Mouse (Mus musculus) liver, embryonic 11.5 days (tissue): ENCODE data around the gene Cdc25a. TPM values are rescaled to one million over a fixed set of nuclear protein-coding genes. Genes with fewer than 3 reads are reported as not detected.

Experiments used
- ATAC-seq: fragments of 200-750 bp; cut with Nextera tagmentation; replicated peaks from 2 replicates; pipeline ENCODE4 v1.8.0; 2017; ENCODE audit warnings: moderate number of reproducible peaks, mild to moderate bottlenecking, moderate TSS enrichment, moderate library complexity; ENCODE audit not compliant: low FRiP score
- DNase-seq: peaks from one replicate; pipeline ENCODE4 v3.0.0-alpha.2; 2017; ENCODE audit warnings: low spot score
- H3K27ac ChIP-seq: fragments of 300-500 bp; sonication (generic); 2 replicates; pipeline ENCODE4 v1.5.1; 2014; ENCODE audit warnings: mild to moderate bottlenecking, low read depth, low read length, control low read depth
- H3K27me3 ChIP-seq: fragments of 300-500 bp; sonication (generic); replicated peaks from 2 replicates; pipeline ENCODE4 v1.6.1; 2014; ENCODE audit warnings: low read length, mixed read lengths; ENCODE audit not compliant: control insufficient read depth, insufficient read depth
- H3K36me3 ChIP-seq: fragments of 300-500 bp; sonication (generic); 2 replicates; pipeline ENCODE4 v1.6.1; 2014; ENCODE audit warnings: mild to moderate bottlenecking, low read length, moderate library complexity, mixed read lengths; ENCODE audit not compliant: control insufficient read depth, insufficient read depth
- H3K4me1 ChIP-seq: fragments of 300-500 bp; sonication (generic); replicated peaks from 2 replicates; pipeline ENCODE4 v1.6.1; 2014; ENCODE audit warnings: low read length, mixed read lengths; ENCODE audit not compliant: control insufficient read depth, insufficient read depth
- H3K4me2 ChIP-seq: fragments of 300-500 bp; sonication (generic); 2 replicates; pipeline ENCODE4 v1.6.1; 2014; ENCODE audit warnings: mild to moderate bottlenecking, control low read depth, moderate library complexity
- H3K4me3 ChIP-seq: fragments of 300-500 bp; sonication (generic); 2 replicates; pipeline ENCODE4 v1.5.1; 2014; ENCODE audit warnings: low read depth, low read length, control low read depth
- H3K9ac ChIP-seq: fragments of 300-500 bp; sonication (generic); 2 replicates; pipeline ENCODE4 v1.6.1; 2014; ENCODE audit warnings: low read depth, low read length, control low read depth
- H3K9me3 ChIP-seq: fragments of 300-500 bp; sonication (generic); 2 replicates; pipeline ENCODE4 v1.6.1; 2016; ENCODE audit warnings: low read length, inconsistent platforms, mixed read lengths; ENCODE audit not compliant: control insufficient read depth
- WGBS: fragments of 180-500 bp; shearing (Covaris S2); extraction: QIAGEN DNeasy Blood & Tissue Kit; methylation state at CpG from one replicate; pipeline ENCODE4 v1.1.7; 2014; 5-methylcytosine and 5-hydroxymethylcytosine counted together
- polyA plus RNA-seq: library from polyadenylated mRNA; unstranded; fragments of >200 nt; fragmentation: Nextera tagmentation; extraction: Ambion mirVana; gene quantifications from 2 replicates; pipeline ENCODE4 v1.2.1, GENCODE M21; 2014

Cdc25a gene
- polyA plus RNA-seq, 1 experiment from 2014 or later = 39.8 TPM

- no peak for ATAC-seq
- WGBS = 40% methylated on average over 2 of the region's 2 CpGs
- no peaks in the 10 kb centered on the region for H3K9me3 ChIP-seq
- no peak for DNase-seq
- peaks cover 10% of the 10 kb centered on the region for H3K36me3 ChIP-seq
- H3K4me2 ChIP-seq = no peak overlapping the region
- H3K27me3 ChIP-seq = no peaks in the 10 kb centered on the region
- no peak overlapping the region for H3K4me3 ChIP-seq
- H3K9ac ChIP-seq = no peak overlapping the region
- no peaks in the 10 kb centered on the region for H3K4me1 ChIP-seq
- H3K27ac ChIP-seq = no peak overlapping the region
Observed at GRCm38 (mm10) chr9:109898027-109898426, 22.6 kb downstream of the Cdc25a start.

GRCm38 (mm10) chr9:109899361-109899760 is 24.0 kb downstream of the Cdc25a start:
- H3K27ac ChIP-seq = no peak overlapping the region
- no peak overlapping the region for H3K4me3 ChIP-seq
- H3K4me1 ChIP-seq = no peaks in the 10 kb centered on the region
- H3K36me3 ChIP-seq = peaks cover 3% of the 10 kb centered on the region; the same call in 1 of the 2 replicates
- H3K27me3 ChIP-seq = no peaks in the 10 kb centered on the region
- no peaks in the 10 kb centered on the region for H3K9me3 ChIP-seq
- 51% methylated on average over 13 of the region's 15 CpGs for WGBS
- no peak for DNase-seq
- no peak overlapping the region for H3K9ac ChIP-seq
- ATAC-seq = no peak
- H3K4me2 ChIP-seq = no peak overlapping the region

GRCm38 (mm10) chr9:109899774-109900173 is 24.4 kb downstream of the Cdc25a start:
- Histone ChIP-seq H3K27me3 (no peaks in the 10 kb centered on the region), H3K4me1 (no peaks in the 10 kb centered on the region), H3K9ac (no peak overlapping the region), H3K36me3 (peaks cover 3% of the 10 kb centered on the region; the same call in 1 of the 2 replicates), H3K4me2 (no peak overlapping the region), H3K27ac (no peak overlapping the region), H3K4me3 (no peak overlapping the region), H3K9me3 (no peaks in the 10 kb centered on the region)
- 53% methylated on average over 8 of the region's 8 CpGs for WGBS
- DNase-seq (no peak), ATAC-seq (no peak)

GRCm38 (mm10) chr9:109900604-109901003 is 25.2 kb downstream of the Cdc25a start:
- no peak overlapping the region for H3K4me2 ChIP-seq
- WGBS = 78% methylated on average over 3 of the region's 3 CpGs
- H3K4me3 ChIP-seq = no peak overlapping the region
- no peaks in the 10 kb centered on the region for H3K4me1 ChIP-seq
- H3K27ac ChIP-seq = no peak overlapping the region
- no peak for ATAC-seq
- no peak for DNase-seq
- no peak overlapping the region for H3K9ac ChIP-seq
- H3K27me3 ChIP-seq = no peaks in the 10 kb centered on the region
- no peaks in the 10 kb centered on the region for H3K9me3 ChIP-seq
- peaks cover 2% of the 10 kb centered on the region; the same call in 1 of the 2 replicates for H3K36me3 ChIP-seq

GRCm38 (mm10) chr9:109902246-109902645 is 26.9 kb downstream of the Cdc25a start:
- H3K36me3 ChIP-seq = no peaks in the 10 kb centered on the region
- no peak for ATAC-seq

GRCm38 (mm10) chr9:109902740-109903139 is 27.4 kb downstream of the Cdc25a start:
- WGBS = 63% methylated on average over 5 of the region's 5 CpGs
- Histone ChIP-seq H3K36me3 (no peaks in the 10 kb centered on the region), H3K9ac (no peak overlapping the region), H3K27ac (no peak overlapping the region), H3K4me3 (no peak overlapping the region), H3K9me3 (no peaks in the 10 kb centered on the region), H3K27me3 (no peaks in the 10 kb centered on the region), H3K4me2 (no peak overlapping the region), H3K4me1 (peaks cover 3% of the 10 kb centered on the region; the same call in 1 of the 2 replicates)
- no peak for ATAC-seq
- no peak for DNase-seq

More at GRCm38 (mm10) chr9:109902246-109902645, 26.9 kb downstream of the Cdc25a start:
- Histone ChIP-seq H3K27ac (no peak overlapping the region), H3K4me3 (no peak overlapping the region), H3K9me3 (no peaks in the 10 kb centered on the region), H3K4me2 (no peak overlapping the region), H3K4me1 (peaks cover under 1% of the 10 kb centered on the region; the same call in 1 of the 2 replicates), H3K9ac (no peak overlapping the region), H3K27me3 (no peaks in the 10 kb centered on the region)
- no peak for DNase-seq
- WGBS = 73% methylated on average over 4 of the region's 4 CpGs

GRCm38 (mm10) chr9:109907300-109907699 is 31.9 kb downstream of the Cdc25a start:
- ATAC-seq = 0 out of 2 replicates have a peak, but pooled peaks have one; percentile 22
- WGBS = 62% methylated on average over 8 of the region's 8 CpGs
- Histone ChIP-seq H3K36me3 (no peaks in the 10 kb centered on the region), H3K9me3 (no peaks in the 10 kb centered on the region), H3K9ac (no peak overlapping the region), H3K4me2 (no peak overlapping the region), H3K4me3 (no peak overlapping the region), H3K4me1 (peaks cover 3% of the 10 kb centered on the region; the same call in 1 of the 2 replicates), H3K27me3 (no peaks in the 10 kb centered on the region), H3K27ac (no peak overlapping the region)
- no peak for DNase-seq

GRCm38 (mm10) chr9:109907774-109908465 is 32.5 kb downstream of the Cdc25a start:
- H3K9me3 ChIP-seq = no peaks in the 10 kb centered on the region

GRCm38 (mm10) chr9:109909102-109909501 is 33.7 kb downstream of the Cdc25a start:
- Histone ChIP-seq H3K9me3 (no peaks in the 10 kb centered on the region), H3K4me3 (no peak overlapping the region), H3K27ac (no peak overlapping the region), H3K4me1 (peaks cover 3% of the 10 kb centered on the region; the same call in 1 of the 2 replicates), H3K9ac (no peak overlapping the region), H3K4me2 (no peak overlapping the region), H3K36me3 (no peaks in the 10 kb centered on the region), H3K27me3 (no peaks in the 10 kb centered on the region)
- no peak for ATAC-seq
- DNase-seq = no peak
- 79% methylated on average over 8 of the region's 8 CpGs for WGBS

More at GRCm38 (mm10) chr9:109907774-109908465, 32.5 kb downstream of the Cdc25a start:
- H3K27ac ChIP-seq = no peak overlapping the region
- H3K36me3 ChIP-seq = no peaks in the 10 kb centered on the region
- H3K4me2 ChIP-seq = no peak overlapping the region
- WGBS = 61% methylated on average over 6 of the region's 6 CpGs
- no peaks in the 10 kb centered on the region for H3K27me3 ChIP-seq
- H3K9ac ChIP-seq = no peak overlapping the region
- ATAC-seq (peak; percentile 71), DNase-seq (no peak)
- peaks cover 3% of the 10 kb centered on the region; the same call in 1 of the 2 replicates for H3K4me1 ChIP-seq
- no peak overlapping the region for H3K4me3 ChIP-seq
